Mouse (Mus musculus) liver, embryonic 14.5 days (tissue): ENCODE results near the gene Foxj3.

Experiments
- CTCF ChIP-seq: IDR thresholded peaks from 2 replicates; pipeline ENCODE4 v1.5.1; 2016; ENCODE audit warnings: antibody characterized with exemption, low read depth, control low read depth
- EP300 ChIP-seq: IDR thresholded peaks from 2 replicates; pipeline ENCODE4 v1.6.1; 2016; ENCODE audit warnings: antibody characterized with exemption, low read depth

- TF ChIP-seq CTCF (no peak), EP300 (no peak)
Measured at GRCm38 (mm10) chr4:119658731-119659130, 121.9 kb downstream of the Foxj3 start, which contains the start of gene Guca2b.
